Mouse (Mus musculus) heart, embryonic 14.5 days (tissue): ENCODE results near the gene Mug2. TPM values are rescaled to one million over a fixed set of nuclear protein-coding genes. Genes with fewer than 3 reads are reported as not detected.

Experiments
- polyA plus RNA-seq: library from polyadenylated mRNA; unstranded; fragments of >200 nt; fragmentation: Nextera tagmentation; extraction: Ambion mirVana; gene quantifications from 2 replicates; pipeline ENCODE4 v1.2.1, GENCODE M21; 2014

The Mug2 gene
- polyA plus RNA-seq, 1 experiment from 2014 or later: not detected

Other genes with a start within 250 kb of the Mug2 start
- 0.09 TPM in 1 of 2 replicates, not detected in the other for gene Mug1, start 168.2 kb upstream of the Mug2 start, polyA plus RNA-seq